Mouse (Mus musculus) G1E (cell line): ENCODE measurements around the gene Tpcn2.

ENCODE experiments used
- CTCF ChIP-seq: IDR thresholded peaks from 2 replicates; pipeline ENCODE4 v1.5.1; 2012; ENCODE audit warnings: low read depth, low read length, inconsistent platforms, mixed read lengths
- GATA1 ChIP-seq: IDR thresholded peaks from 2 replicates; pipeline ENCODE4 v1.6.1; 2012; ENCODE audit warnings: borderline replicate concordance, low read length, inconsistent platforms, mixed read lengths
- POLR2AphosphoS5 ChIP-seq: IDR thresholded peaks from 2 replicates; pipeline ENCODE4 v1.6.1; 2012; ENCODE audit warnings: low read depth, low read length, inconsistent platforms; ENCODE audit not compliant: insufficient replicate concordance
- TAL1 ChIP-seq: conservative IDR thresholded peaks from 2 replicates; pipeline ENCODE4 v1.6.1; 2012; ENCODE audit warnings: low read depth, low read length, inconsistent platforms, mixed read lengths

DNA sequence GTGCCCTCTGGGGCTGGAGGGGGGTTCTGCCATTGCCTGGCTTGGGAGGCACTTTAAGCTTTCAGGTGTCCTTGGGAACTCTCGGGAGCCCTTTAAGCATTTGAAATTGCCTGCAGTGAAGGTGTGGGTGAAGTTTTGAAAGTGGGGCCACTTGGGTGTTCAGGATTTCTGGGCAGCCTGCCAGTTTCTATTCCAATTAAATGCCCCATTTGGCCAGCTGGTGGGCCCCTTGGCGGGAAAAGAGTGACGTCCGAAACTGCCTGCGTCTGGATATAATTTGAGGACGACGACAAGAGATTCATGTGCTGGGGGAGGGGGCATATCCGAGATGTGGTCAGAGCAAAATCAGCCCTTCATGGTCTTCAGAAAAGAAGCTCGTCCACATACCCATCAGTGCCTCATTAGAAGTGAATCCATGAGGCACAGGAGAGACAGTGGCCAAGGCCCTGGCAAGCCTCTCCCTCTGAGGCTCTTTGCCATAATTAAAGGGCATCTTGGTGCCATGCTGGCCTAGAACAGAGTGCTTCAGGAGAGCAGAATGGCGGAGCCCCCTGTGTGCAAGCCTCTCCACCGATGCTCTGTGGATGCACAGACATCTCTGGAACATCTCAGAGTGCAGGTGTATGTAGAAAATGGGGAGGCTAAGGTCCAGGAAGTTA, 102.3 kb downstream of the Tpcn2 start:
- no peak for TF ChIP-seq CTCF
- no peak for TF ChIP-seq GATA1
- TF ChIP-seq TAL1 = no peak
- no peak for TF ChIP-seq POLR2AphosphoS5
